Mouse (Mus musculus) forebrain, embryonic 10.5 days (tissue): ENCODE measurements around the gene Ints1. TPM values are rescaled to one million over a fixed set of nuclear protein-coding genes. Genes with fewer than 3 reads are reported as not detected.

Experiments used
- DNase-seq: peaks from one replicate; pipeline ENCODE4 v3.0.0-alpha.2; 2017; ENCODE audit warnings: low spot score; ENCODE audit errors: extremely low spot score
- H3K27ac ChIP-seq: fragments of 300-500 bp; sonication (generic); 2 replicates; pipeline ENCODE4 v1.5.1; 2016; ENCODE audit warnings: mild to moderate bottlenecking
- H3K27me3 ChIP-seq: fragments of 300-500 bp; sonication (generic); 2 replicates; pipeline ENCODE4 v1.6.1; 2016; ENCODE audit warnings: mild to moderate bottlenecking; ENCODE audit not compliant: poor library complexity, severe bottlenecking
- H3K36me3 ChIP-seq: fragments of 300-500 bp; sonication (generic); replicated peaks from 2 replicates; pipeline ENCODE4 v1.6.1; 2016; ENCODE audit warnings: mild to moderate bottlenecking, moderate library complexity
- H3K4me1 ChIP-seq: fragments of 300-500 bp; sonication (generic); 2 replicates; pipeline ENCODE4 v1.6.1; 2016
- H3K4me3 ChIP-seq: fragments of 300-500 bp; sonication (generic); 2 replicates; pipeline ENCODE4 v1.5.1; 2016; ENCODE audit warnings: mild to moderate bottlenecking, moderate library complexity
- H3K9me3 ChIP-seq: fragments of 300-500 bp; sonication (generic); 2 replicates; pipeline ENCODE4 v1.6.1; 2016; ENCODE audit warnings: mild to moderate bottlenecking, moderate library complexity
- WGBS: fragments of 180-500 bp; shearing (Covaris S2); methylation state at CpG from one replicate; pipeline ENCODE4 v1.1.7; 2016; 5-methylcytosine and 5-hydroxymethylcytosine counted together
- microRNA-seq: library from miRNA; unstranded; fragments of <30 nt; microRNA quantifications from one replicate; pipeline ENCODE4, GENCODE M21; 2017
- polyA plus RNA-seq: library from polyadenylated mRNA; unstranded; fragments of >200 nt; fragmentation: Nextera tagmentation; extraction: Ambion mirVana; gene quantifications from 2 replicates; pipeline ENCODE4 v1.2.1, GENCODE M21; 2016

The Ints1 gene
- polyA plus RNA-seq, 1 experiment from 2014 or later: 43.2 TPM

- Histone ChIP-seq H3K27me3 (no peaks in the 10 kb centered on the region), H3K4me1 (peaks cover 10% of the 10 kb centered on the region), H3K36me3 (peaks cover 4% of the 10 kb centered on the region), H3K9me3 (no peaks in the 10 kb centered on the region), H3K4me3 (no peak overlapping the region), H3K27ac (no peak overlapping the region)
- WGBS: 95% methylated on average over 2 of the region's 2 CpGs
- DNase-seq: peak; percentile 52
Observed at GRCm38 (mm10) chr5:139717723-139718122, 57.8 kb downstream of the Ints1 start.

- 92% methylated on average over 10 of the region's 10 CpGs for WGBS
- H3K27ac ChIP-seq: no peak overlapping the region
- peaks cover 40% of the 10 kb centered on the region for H3K36me3 ChIP-seq
- no peak for DNase-seq
- H3K9me3 ChIP-seq: no peaks in the 10 kb centered on the region; the same call in 1 of the 2 replicates
- no peaks in the 10 kb centered on the region for H3K27me3 ChIP-seq
- H3K4me3 ChIP-seq: no peak overlapping the region
- 0 out of 2 replicates have a peak, but pooled peaks cover 3% of the 10 kb centered on the region for H3K4me1 ChIP-seq
Observed at GRCm38 (mm10) chr5:139706496-139706895, 69.0 kb downstream of the Ints1 start.

GRCm38 (mm10) chr5:139702905-139703304 is 72.6 kb downstream of the Ints1 start:
- WGBS: 69% methylated on average over 2 of the region's 2 CpGs
- Histone ChIP-seq H3K36me3 (peaks cover 18% of the 10 kb centered on the region), H3K4me1 (peaks cover 9% of the 10 kb centered on the region), H3K27ac (no peak overlapping the region), H3K9me3 (no peaks in the 10 kb centered on the region; the same call in 1 of the 2 replicates), H3K4me3 (no peak overlapping the region), H3K27me3 (no peaks in the 10 kb centered on the region)
- no peak for DNase-seq

GRCm38 (mm10) chr5:139702236-139702635 is 73.2 kb downstream of the Ints1 start:
- Histone ChIP-seq H3K9me3 (peaks cover under 1% of the 10 kb centered on the region; the same call in 1 of the 2 replicates), H3K27me3 (0 out of 2 replicates have a peak, but pooled peaks cover 3% of the 10 kb centered on the region), H3K27ac (no peak overlapping the region), H3K4me3 (no peak overlapping the region), H3K36me3 (peaks cover 13% of the 10 kb centered on the region), H3K4me1 (peaks cover 15% of the 10 kb centered on the region)
- 71% methylated on average over 10 of the region's 10 CpGs for WGBS
- no peak for DNase-seq

Small RNAs within 50 kb of the gene (microRNA-seq; reads per million reads assigned to microRNA genes)
- not detected for gene Mir7037

Other genes with a start within 250 kb of the Ints1 start
- 7.7 and 9.4 TPM in 2 replicates for gene Uncx, start 232.2 kb downstream of the Ints1 start, polyA plus RNA-seq
- gene Micall2, start 39.3 kb downstream of the Ints1 start, polyA plus RNA-seq: 5.9 and 6.9 TPM in 2 replicates
- gene Mafk, start 15.8 kb upstream of the Ints1 start, polyA plus RNA-seq: 9.8 and 10.1 TPM in 2 replicates
- gene Tmem184a, start 44.2 kb upstream of the Ints1 start, polyA plus RNA-seq: 1.4 and 1.8 TPM in 2 replicates
- 0.31 TPM in 1 of 2 replicates, not detected in the other for gene Gm26938, start 50.7 kb upstream of the Ints1 start, polyA plus RNA-seq
- gene Psmg3, start 51.2 kb upstream of the Ints1 start, polyA plus RNA-seq: 99.7 and 103 TPM in 2 replicates
- 0.07 and 0.32 TPM in 2 replicates for gene Elfn1, start 132.3 kb upstream of the Ints1 start, polyA plus RNA-seq